In the genomic region with DNA sequence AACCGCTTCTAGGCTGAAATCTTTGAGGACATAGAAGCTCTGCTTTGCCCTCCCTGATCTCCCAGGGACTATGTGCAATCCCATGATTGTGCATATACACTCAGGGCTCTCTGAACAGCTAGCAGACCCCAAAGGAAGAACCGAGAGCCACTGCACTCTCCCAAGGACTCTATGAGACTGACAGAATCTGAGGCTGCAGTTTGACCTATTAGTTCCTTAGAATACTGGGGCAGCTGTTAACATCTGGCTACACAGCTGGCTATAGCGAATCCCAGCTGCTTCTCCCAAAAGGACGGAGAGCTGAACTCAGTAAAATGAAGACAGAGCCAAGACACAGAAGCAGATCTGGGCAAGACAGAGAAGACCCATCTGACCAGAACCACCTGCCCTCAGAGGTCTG, we compare ENCODE assay signal across 18 mouse cellular contexts. TPM values are rescaled to one million over a fixed set of nuclear protein-coding genes. Genes with fewer than 3 reads are reported as not detected.
DNase-seq lines count a peak whose midpoint lies in the region; ATAC-seq and TF ChIP-seq lines count a peak whose summit lies in the region.
"Had no signal": no experiment of that assay in that cellular context is flagged by ENCODE, and none has a peak within 500 bp of the region (broad histone marks: within the 10 kb centered on the region; RNA-seq: fewer than 3 reads in every experiment).

No protein-coding gene starts in this region.

- no peaks in the 10 kb centered on the region for H3K36me3 ChIP-seq in kidney, embryonic 14.5 days (ENCODE audit: control insufficient read depth, insufficient read depth, low read length)
- H3K36me3 ChIP-seq in lung, embryonic 16.5 days (ENCODE audit: control insufficient read depth, insufficient read depth, low read length) = no peaks in the 10 kb centered on the region
- no peaks in the 10 kb centered on the region for H3K36me3 ChIP-seq in intestine, postnatal 0 days (ENCODE audit: control insufficient read depth, insufficient read depth)
- H3K36me3 ChIP-seq in stomach, embryonic 15.5 days = no peaks in the 10 kb centered on the region
- H3K36me3 ChIP-seq: midbrain, embryonic 13.5 days had no signal

- no peaks in the 10 kb centered on the region for H3K9me3 ChIP-seq in kidney, embryonic 14.5 days (ENCODE audit: control insufficient read depth, low read length)
- H3K9me3 ChIP-seq in lung, embryonic 16.5 days (ENCODE audit: control insufficient read depth, low read length) = no peaks in the 10 kb centered on the region
- H3K9me3 ChIP-seq in intestine, postnatal 0 days (ENCODE audit: control insufficient read depth) = no peaks in the 10 kb centered on the region
- H3K9me3 ChIP-seq in stomach, embryonic 15.5 days = no peaks in the 10 kb centered on the region
- H3K9me3 ChIP-seq: midbrain, embryonic 13.5 days had no signal

- H3K9ac ChIP-seq in kidney, embryonic 14.5 days (ENCODE audit: low read depth, low read length) = no peak overlapping the region
- H3K9ac ChIP-seq in lung, embryonic 16.5 days (ENCODE audit: low read length) = no peak overlapping the region
- 0 out of 2 replicates have a peak overlapping the region, but pooled peaks have one; percentile 31 for H3K9ac ChIP-seq in intestine, postnatal 0 days (ENCODE audit: low read depth, low read length)
- no peak overlapping the region for H3K9ac ChIP-seq in stomach, embryonic 15.5 days
- H3K9ac ChIP-seq: forebrain, postnatal 0 days; midbrain, embryonic 13.5 days had no signal

- 70% methylated on average over 4 of the region's 4 CpGs for WGBS in kidney, embryonic 14.5 days
- 56% methylated on average over 4 of the region's 4 CpGs for WGBS in lung, embryonic 16.5 days
- 47% methylated on average over 4 of the region's 4 CpGs for WGBS in intestine, postnatal 0 days
- WGBS in stomach, embryonic 15.5 days = 47% methylated on average over 4 of the region's 4 CpGs

- H3K27me3 ChIP-seq in kidney, embryonic 14.5 days (ENCODE audit: control insufficient read depth, insufficient read depth, low read length) = no peaks in the 10 kb centered on the region
- peaks cover 14% of the 10 kb centered on the region for H3K27me3 ChIP-seq in lung, embryonic 16.5 days (ENCODE audit: control insufficient read depth, insufficient read depth, low read depth, low read length)
- H3K27me3 ChIP-seq in intestine, postnatal 0 days (replicated peaks; ENCODE audit: control insufficient read depth, insufficient read depth, low read length) = no peaks in the 10 kb centered on the region
- H3K27me3 ChIP-seq in stomach, embryonic 15.5 days (replicated peaks) = peaks cover 12% of the 10 kb centered on the region; the same call in 1 of the 2 replicates

- no peak for DNase-seq in kidney, adult 9 months
- no peak for DNase-seq in lung, postnatal 10 days
- DNase-seq in spleen, postnatal 10 days (ENCODE audit: low spot score in 2 of 2) = no peak
- DNase-seq: adrenal gland, adult 2 months; cerebellum, adult 11 months; forebrain, postnatal 0 days; liver; right cerebral cortex, postnatal 25 days had no signal

- H3K4me1 ChIP-seq in kidney, embryonic 14.5 days (ENCODE audit: control insufficient read depth, insufficient read depth, low read length) = peaks cover 50% of the 10 kb centered on the region
- H3K4me1 ChIP-seq in lung, embryonic 16.5 days (replicated peaks; ENCODE audit: control insufficient read depth, insufficient read depth, low read length) = peaks cover 76% of the 10 kb centered on the region
- H3K4me1 ChIP-seq in intestine, postnatal 0 days (replicated peaks; ENCODE audit: control insufficient read depth, insufficient read depth, low read length) = 0 out of 2 replicates have a peak, but pooled peaks cover 24% of the 10 kb centered on the region
- H3K4me1 ChIP-seq in stomach, embryonic 15.5 days = peaks cover 70% of the 10 kb centered on the region

- H3K27ac ChIP-seq in kidney, embryonic 14.5 days (ENCODE audit: low read depth, low read length) = no peak overlapping the region
- no peak overlapping the region for H3K27ac ChIP-seq in lung, embryonic 16.5 days (ENCODE audit: low read length)
- peak overlapping the region; percentile 99 for H3K27ac ChIP-seq in intestine, postnatal 0 days (ENCODE audit: low read depth, low read length)
- peak overlapping the region; percentile 91; the same call in 1 of the 2 replicates for H3K27ac ChIP-seq in stomach, embryonic 15.5 days
- H3K27ac ChIP-seq: hindbrain, postnatal 0 days; layer of hippocampus, adult 2 months; left cerebral cortex, adult 2 months; midbrain, embryonic 13.5 days had no signal

- peak overlapping the region; percentile 15; the same call in 1 of the 2 replicates for H3K4me2 ChIP-seq in kidney, embryonic 14.5 days (replicated peaks; ENCODE audit: low read depth, low read length)
- peak overlapping the region; percentile 77; the same call in 1 of the 2 replicates for H3K4me2 ChIP-seq in lung, embryonic 16.5 days (ENCODE audit: low read depth, low read length)
- peak overlapping the region; percentile 73 for H3K4me2 ChIP-seq in intestine, postnatal 0 days (replicated peaks; ENCODE audit: low read depth)
- H3K4me2 ChIP-seq in stomach, embryonic 15.5 days = peak overlapping the region; percentile 90
- H3K4me2 ChIP-seq: midbrain, embryonic 13.5 days had no signal

- H3K4me3 ChIP-seq in kidney, embryonic 14.5 days (ENCODE audit: low read length) = no peak overlapping the region
- H3K4me3 ChIP-seq in lung, embryonic 16.5 days (ENCODE audit: low read length) = no peak overlapping the region
- peak overlapping the region; percentile 85 for H3K4me3 ChIP-seq in intestine, postnatal 0 days (ENCODE audit: low read depth, low read length)
- peak overlapping the region; percentile 61; the same call in 1 of the 2 replicates for H3K4me3 ChIP-seq in stomach, embryonic 15.5 days (replicated peaks)
- H3K4me3 ChIP-seq: layer of hippocampus, adult 2 months; left cerebral cortex, adult 2 months; midbrain, embryonic 13.5 days had no signal

- TF ChIP-seq CTCF in intestine, postnatal 0 days (IDR thresholded peaks at IDR 0.05; ENCODE audit: low read depth) = no peak

- ATAC-seq in kidney, embryonic 14.5 days (ENCODE audit: low FRiP score, low TSS enrichment) = no peak
- ATAC-seq in lung, embryonic 16.5 days (ENCODE audit: low read depth) = no peak
- ATAC-seq in intestine, postnatal 0 days = no peak
- no peak for ATAC-seq in stomach, embryonic 15.5 days (ENCODE audit: insufficient read depth, low FRiP score, low read depth)
- ATAC-seq: CD4-positive, CD25-positive, alpha-beta regulatory T cell, adult 4 months; forebrain, postnatal 0 days; hindbrain, postnatal 0 days; midbrain, embryonic 13.5 days had no signal

RNA-seq across cellular contexts. Expression of a gene that starts 2.8 kb away (rescaled TPM):
- 13.9 and 20.9 TPM in 2 replicates for polyA plus RNA-seq in kidney, embryonic 14.5 days (2014; fragmentation: Nextera tagmentation; extraction: Ambion mirVana)
- polyA plus RNA-seq in lung, embryonic 16.5 days (2015; fragmentation: Nextera tagmentation; extraction: Ambion mirVana) = 23.3 and 25.8 TPM in 2 replicates
- 51.3 and 57.9 TPM in 2 replicates for polyA plus RNA-seq in intestine, postnatal 0 days (2015; fragmentation: Nextera tagmentation; extraction: Ambion mirVana)
- 23.8 and 24.1 TPM in 2 replicates for polyA plus RNA-seq in stomach, embryonic 15.5 days (2015; fragmentation: Nextera tagmentation; extraction: Ambion mirVana)

RNA-seq across cellular contexts. Expression of a gene that starts 32.7 kb away (rescaled TPM):
- 30.0 and 46.5 TPM in 2 replicates for polyA plus RNA-seq in kidney, embryonic 14.5 days (2014; fragmentation: Nextera tagmentation; extraction: Ambion mirVana)
- polyA plus RNA-seq in lung, embryonic 16.5 days (2015; fragmentation: Nextera tagmentation; extraction: Ambion mirVana) = 37.3 and 43.3 TPM in 2 replicates
- 53.2 and 57.4 TPM in 2 replicates for polyA plus RNA-seq in intestine, postnatal 0 days (2015; fragmentation: Nextera tagmentation; extraction: Ambion mirVana)
- polyA plus RNA-seq in stomach, embryonic 15.5 days (2015; fragmentation: Nextera tagmentation; extraction: Ambion mirVana) = 30.2 and 35.1 TPM in 2 replicates

RNA-seq across cellular contexts. Expression of a gene that starts 46.1 kb away (rescaled TPM):
- 0.71 and 1.2 TPM in 2 replicates for polyA plus RNA-seq in kidney, embryonic 14.5 days (2014; fragmentation: Nextera tagmentation; extraction: Ambion mirVana)
- 0.31 and 0.77 TPM in 2 replicates for polyA plus RNA-seq in lung, embryonic 16.5 days (2015; fragmentation: Nextera tagmentation; extraction: Ambion mirVana)
- polyA plus RNA-seq in intestine, postnatal 0 days (2015; fragmentation: Nextera tagmentation; extraction: Ambion mirVana) = 0.30 and 0.44 TPM in 2 replicates
- 1.9 and 2.0 TPM in 2 replicates for polyA plus RNA-seq in stomach, embryonic 15.5 days (2015; fragmentation: Nextera tagmentation; extraction: Ambion mirVana)
- polyA plus RNA-seq: forebrain, postnatal 0 days; heart, postnatal 0 days had no signal

Comparison
In these comparisons a context has a peak if more than half of its experiments do, and no peak if none do; other contexts are left out.
1. H3K27ac ChIP-seq: peak in intestine, postnatal 0 days (single experiment) and stomach, embryonic 15.5 days (single experiment); none in kidney, embryonic 14.5 days (single experiment) and lung, embryonic 16.5 days (single experiment).
2. H3K4me2 ChIP-seq: peak in every context shown above with its lines; median percentile 90 in stomach, embryonic 15.5 days; 77 in lung, embryonic 16.5 days; 73 in intestine, postnatal 0 days; 15 in kidney, embryonic 14.5 days.
3. H3K4me3 ChIP-seq: peak in intestine, postnatal 0 days (single experiment) and stomach, embryonic 15.5 days (single experiment); none in kidney, embryonic 14.5 days (single experiment) and lung, embryonic 16.5 days (single experiment).